Mouse (Mus musculus): ENCODE measurements around the gene Igfbp6.

DNA sequence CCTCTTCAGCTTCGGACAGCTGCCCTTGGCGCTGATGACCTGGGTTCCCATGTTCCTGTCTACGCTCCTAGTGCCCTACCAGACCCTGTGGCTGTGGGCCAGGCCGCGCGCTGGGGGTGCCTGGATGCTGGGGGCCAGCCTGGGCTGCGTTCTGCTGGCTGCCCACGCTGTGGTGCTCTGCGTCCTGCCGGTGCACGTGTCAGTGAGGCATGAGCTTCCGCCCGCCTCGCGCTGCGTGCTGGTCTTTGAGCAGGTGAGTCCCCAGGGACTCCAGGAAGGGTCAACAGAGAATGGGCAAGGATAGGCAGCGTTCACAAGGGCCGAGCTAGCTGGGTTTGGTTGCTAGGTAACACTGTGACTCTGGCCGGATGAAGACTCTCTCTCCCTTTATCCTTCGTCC is 12.7 kb downstream of the Igfbp6 start:
- TF ChIP-seq E2F4 (IDR thresholded peaks at IDR 0.05; ENCODE audit: insufficient replicate concordance, low read depth, low read length) (no peak), USF2 (conservative IDR thresholded peaks at IDR 0.05; ENCODE audit: low read depth, low read length) (no peak)
